Mouse (Mus musculus): ENCODE data around the gene Slc25a47. TPM values are rescaled to one million over a fixed set of nuclear protein-coding genes. Genes with fewer than 3 reads are reported as not detected.

Gene Slc25a47
- total RNA-seq, 2 experiments from 2014 or later = 5.9 to 9.3 TPM

GRCm38 (mm10) chr12:108850886-108851285 lies 15.0 kb downstream of the Slc25a47 start:
- no peak for DNase-seq (ENCODE audit: low spot score)
- intact Hi-C loops (cut with DNase I) = no loop called here

GRCm38 (mm10) chr12:108852822-108853221 lies 17.0 kb downstream of the Slc25a47 start:
- no peak for DNase-seq (ENCODE audit: low spot score)
- intact Hi-C loops (cut with DNase I) = no loop called here

GRCm38 (mm10) chr12:108855081-108855480 lies 19.2 kb downstream of the Slc25a47 start:
- intact Hi-C loops (cut with DNase I) = no loop called here
- no peak for DNase-seq (ENCODE audit: low spot score)

- no peak for DNase-seq (ENCODE audit: low spot score)
- intact Hi-C loops (cut with DNase I) = no loop called here
Measured at GRCm38 (mm10) chr12:108856186-108856585, 20.3 kb downstream of the Slc25a47 start.

GRCm38 (mm10) chr12:108857109-108857508 lies 21.3 kb downstream of the Slc25a47 start:
- intact Hi-C loops (cut with DNase I) = no loop called here

GRCm38 (mm10) chr12:108857589-108858184 lies 21.8 kb downstream of the Slc25a47 start:
- no peak for DNase-seq (ENCODE audit: low spot score)
- intact Hi-C loops (cut with DNase I) = no loop called here

More at GRCm38 (mm10) chr12:108857109-108857508, 21.3 kb downstream of the Slc25a47 start:
- no peak for DNase-seq (ENCODE audit: low spot score)

GRCm38 (mm10) chr12:108858486-108858885 lies 22.6 kb downstream of the Slc25a47 start:
- DNase-seq (ENCODE audit: low spot score) = no peak
- intact Hi-C loops (cut with DNase I) = no loop called here

GRCm38 (mm10) chr12:108865007-108865494 lies 29.2 kb downstream of the Slc25a47 start:
- no peak for DNase-seq (ENCODE audit: low spot score)
- intact Hi-C loops (cut with DNase I) = no loop called here

- no peak for DNase-seq (ENCODE audit: low spot score)
- intact Hi-C loops (cut with DNase I) = no loop called here
Measured at GRCm38 (mm10) chr12:108869575-108869974, 33.7 kb downstream of the Slc25a47 start.

- intact Hi-C loops (cut with DNase I) = no loop called here
- DNase-seq (ENCODE audit: low spot score) = no peak
Measured at GRCm38 (mm10) chr12:108873122-108873521, 37.3 kb downstream of the Slc25a47 start.

GRCm38 (mm10) chr12:108879138-108879537 lies 43.3 kb downstream of the Slc25a47 start:
- no peak for DNase-seq (ENCODE audit: low spot score)
- intact Hi-C loops (cut with DNase I) = no loop called here

GRCm38 (mm10) chr12:108880606-108881005 lies 44.8 kb downstream of the Slc25a47 start:
- DNase-seq (ENCODE audit: low spot score) = no peak
- intact Hi-C loops (cut with DNase I) = no loop called here

GRCm38 (mm10) chr12:108881192-108881591 lies 45.3 kb downstream of the Slc25a47 start:
- DNase-seq (ENCODE audit: low spot score) = no peak
- intact Hi-C loops (cut with DNase I) = no loop called here

- intact Hi-C loops (cut with DNase I) = no loop called here
- no peak for DNase-seq (ENCODE audit: low spot score)
Measured at GRCm38 (mm10) chr12:108882776-108883175, 46.9 kb downstream of the Slc25a47 start.

GRCm38 (mm10) chr12:108885906-108886305 lies 50.1 kb downstream of the Slc25a47 start:
- intact Hi-C loops (cut with DNase I) = no loop called here
- DNase-seq (ENCODE audit: low spot score) = no peak

- intact Hi-C loops (cut with DNase I) = no loop called here
- no peak for DNase-seq (ENCODE audit: low spot score)
Measured at GRCm38 (mm10) chr12:108887077-108887476, 51.2 kb downstream of the Slc25a47 start.

GRCm38 (mm10) chr12:108888632-108889031 lies 52.8 kb downstream of the Slc25a47 start:
- intact Hi-C loops (cut with DNase I) = no loop called here
- no peak for DNase-seq (ENCODE audit: low spot score)

GRCm38 (mm10) chr12:108892989-108893714 lies 57.3 kb downstream of the Slc25a47 start, which contains the start of gene Wdr25:
TSS of gene Wdr25 (plus strand) at chr12:108893631.
- peak; percentile 9 for DNase-seq (ENCODE audit: low spot score)
- intact Hi-C loops (cut with DNase I) = loop anchor here (5.0 to 10.0 kb wide), 3 partner anchors 56 to 338 kb away; partner anchors contain the start of genes Evl, Slc25a29 and Slc25a47

GRCm38 (mm10) chr12:108893715-108894431 lies 58.0 kb downstream of the Slc25a47 start, which contains the start of gene Wars:
TSS of gene Wars (minus strand) at chr12:108894174.
- DNase-seq (ENCODE audit: low spot score) = peak; percentile 94
- intact Hi-C loops (cut with DNase I) = loop anchor here (5.0 to 10.0 kb wide), 3 partner anchors 57 to 339 kb away; partner anchors contain the start of genes Evl, Slc25a29 and Slc25a47

- intact Hi-C loops (cut with DNase I) = loop anchor here (5.0 to 10.0 kb wide), 3 partner anchors 57 to 340 kb away; partner anchors contain the start of genes Evl, Slc25a29 and Slc25a47
- DNase-seq (ENCODE audit: low spot score) = no peak
Measured at GRCm38 (mm10) chr12:108894432-108894816, 58.6 kb downstream of the Slc25a47 start.

All from heart, postnatal 25 days (tissue).